Mouse (Mus musculus) heart, embryonic 16.5 days (tissue): ENCODE measurements around the gene Zg16. TPM values are rescaled to one million over a fixed set of nuclear protein-coding genes. Genes with fewer than 3 reads are reported as not detected.
"Not testable (repeated sequence)": the region's sequence is repeated elsewhere in the genome, so short reads cannot be mapped to it uniquely, and the experiment has no call there.

Experiments used
- ATAC-seq: fragments of 200-750 bp; cut with Nextera tagmentation; replicated peaks from 2 replicates; pipeline ENCODE4 v1.8.0; 2017; ENCODE audit warnings: moderate number of reproducible peaks; ENCODE audit not compliant: insufficient read depth, low FRiP score; ENCODE audit errors: extremely low read depth
- H3K27ac ChIP-seq: fragments of 300-500 bp; sonication (generic); 2 replicates; pipeline ENCODE4 v1.5.1; 2014; ENCODE audit warnings: mild to moderate bottlenecking, low read length, control low read depth, moderate library complexity
- H3K27me3 ChIP-seq: fragments of 300-500 bp; sonication (generic); 2 replicates; pipeline ENCODE4 v1.6.1; 2014; ENCODE audit warnings: low read length, mixed read lengths; ENCODE audit not compliant: control insufficient read depth, insufficient read depth
- H3K36me3 ChIP-seq: fragments of 300-500 bp; sonication (generic); 2 replicates; pipeline ENCODE4 v1.6.1; 2014; ENCODE audit not compliant: control insufficient read depth, insufficient read depth
- H3K4me1 ChIP-seq: fragments of 300-500 bp; sonication (generic); 2 replicates; pipeline ENCODE4 v1.6.1; 2014; ENCODE audit warnings: low read length, mixed read lengths; ENCODE audit not compliant: control insufficient read depth, insufficient read depth
- H3K4me2 ChIP-seq: fragments of 300-500 bp; sonication (generic); 2 replicates; pipeline ENCODE4 v1.6.1; 2014; ENCODE audit warnings: low read depth, mild to moderate bottlenecking, control low read depth, low read length
- H3K4me3 ChIP-seq: fragments of 300-500 bp; sonication (generic); 2 replicates; pipeline ENCODE4 v1.5.1; 2014; ENCODE audit warnings: mild to moderate bottlenecking, control low read depth, low read length
- H3K9ac ChIP-seq: fragments of 300-500 bp; sonication (generic); 2 replicates; pipeline ENCODE4 v1.6.1; 2014; ENCODE audit warnings: low read length, control low read depth
- H3K9me3 ChIP-seq: fragments of 300-500 bp; sonication (generic); replicated peaks from 2 replicates; pipeline ENCODE4 v1.6.1; 2016; ENCODE audit warnings: low read length; ENCODE audit not compliant: control insufficient read depth
- WGBS: fragments of 180-500 bp; shearing (Covaris S2); extraction: QIAGEN DNeasy Blood & Tissue Kit; methylation state at CpG from one replicate; pipeline ENCODE4 v1.1.7; 2014; 5-methylcytosine and 5-hydroxymethylcytosine counted together
- polyA plus RNA-seq: library from polyadenylated mRNA; unstranded; fragments of >200 nt; fragmentation: Nextera tagmentation; extraction: Ambion mirVana; gene quantifications from 2 replicates; pipeline ENCODE4 v1.2.1, GENCODE M21; 2015

Gene Zg16
- polyA plus RNA-seq, 1 experiment from 2014 or later = 18.3 TPM

DNA sequence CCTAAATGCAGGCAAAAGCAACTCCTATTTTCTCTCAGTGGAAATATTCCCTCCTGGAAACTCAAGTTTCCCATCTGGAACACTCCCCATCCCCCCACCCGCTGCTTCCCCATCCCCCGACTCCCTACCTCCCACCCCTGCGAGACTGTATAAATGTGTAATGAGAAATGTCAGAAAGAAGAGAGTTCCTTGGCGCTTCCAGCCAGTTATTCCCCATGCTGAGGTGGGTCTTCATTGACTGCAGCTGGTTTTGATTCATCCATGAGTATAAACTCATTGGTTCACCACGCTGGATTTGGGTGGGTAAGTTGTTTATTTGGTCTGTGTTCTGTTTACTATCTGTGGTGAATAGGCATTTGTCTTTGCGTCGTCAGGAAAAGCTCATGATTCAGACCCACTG, 9.3 kb upstream of the Zg16 start:
- no peaks in the 10 kb centered on the region for H3K27me3 ChIP-seq
- no peak for ATAC-seq
- 59% methylated on average over 7 of the region's 7 CpGs for WGBS

DNA sequence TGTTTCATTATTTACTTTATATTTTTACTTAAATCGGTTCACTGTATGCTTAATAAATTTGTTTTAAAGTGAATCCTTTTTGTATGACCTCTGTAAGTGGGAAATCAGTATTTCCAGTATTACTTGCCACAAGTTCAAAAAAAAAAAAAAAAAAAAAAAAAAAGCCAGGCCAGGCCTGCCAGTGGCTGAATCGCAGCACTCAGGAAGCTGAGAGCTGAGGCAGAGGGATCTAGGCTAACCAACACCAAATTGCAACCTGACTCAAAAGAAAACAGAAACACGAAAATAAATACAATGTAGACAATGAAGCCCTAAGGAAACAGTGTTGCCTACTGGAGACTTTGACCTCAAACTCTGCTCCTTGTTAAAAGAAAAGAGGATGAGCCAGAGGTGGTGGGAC, 6.8 kb upstream of the Zg16 start:
- no peaks in the 10 kb centered on the region for H3K36me3 ChIP-seq
- 70% methylated on average over 3 of the region's 3 CpGs for WGBS
- ATAC-seq = no peak
- no peak overlapping the region for H3K9ac ChIP-seq
- no peaks in the 10 kb centered on the region for H3K27me3 ChIP-seq
- H3K4me3 ChIP-seq = no peak overlapping the region
- H3K4me1 ChIP-seq = peaks cover 2% of the 10 kb centered on the region
- no peak overlapping the region for H3K4me2 ChIP-seq
- no peaks in the 10 kb centered on the region for H3K9me3 ChIP-seq
- H3K27ac ChIP-seq = no peak overlapping the region

More for the DNA sequence above, 9.3 kb upstream of the Zg16 start:
- Histone ChIP-seq H3K9ac (no peak overlapping the region), H3K27ac (no peak overlapping the region), H3K4me1 (no peaks in the 10 kb centered on the region; the same call in 1 of the 2 replicates), H3K9me3 (no peaks in the 10 kb centered on the region), H3K4me3 (no peak overlapping the region), H3K4me2 (no peak overlapping the region), H3K36me3 (no peaks in the 10 kb centered on the region)

DNA sequence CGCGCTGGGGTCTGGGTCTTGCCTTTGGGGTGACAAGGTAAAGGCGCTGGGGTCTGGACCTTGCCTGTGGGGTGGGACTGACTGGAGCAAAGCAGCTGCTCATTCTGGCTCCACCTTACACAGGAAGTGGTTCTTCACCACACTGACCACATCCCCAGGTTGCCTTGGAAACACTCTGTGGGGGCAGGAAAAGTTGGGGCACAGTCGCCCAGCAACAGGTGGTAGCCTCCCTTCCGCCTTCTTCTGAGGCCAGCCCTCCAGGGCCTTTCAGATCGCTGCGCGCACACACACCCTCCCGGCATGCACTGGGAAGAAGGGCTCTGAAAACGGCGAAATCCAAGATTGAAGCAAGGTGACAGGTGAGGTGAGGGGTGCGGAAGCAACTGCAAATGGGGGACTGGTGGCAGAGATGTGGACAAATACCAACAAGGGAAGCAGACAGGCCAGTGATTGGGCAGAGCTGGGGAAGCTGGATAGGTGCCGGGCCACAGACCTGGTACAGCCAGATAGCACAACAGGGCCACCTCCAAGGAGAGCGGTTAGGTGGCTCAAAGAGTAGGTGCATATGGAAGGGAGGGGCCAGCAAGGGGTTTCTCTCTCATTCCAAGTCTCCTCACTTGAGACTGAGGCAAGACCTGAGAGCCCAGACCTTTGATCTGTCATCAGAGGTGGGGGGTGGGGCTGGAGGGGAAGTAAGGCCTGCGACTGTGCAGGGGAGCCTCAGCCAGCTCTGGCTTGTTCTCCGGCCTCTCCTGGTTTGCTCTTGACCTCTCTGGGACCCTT, 4.2 kb upstream of the Zg16 start, which contains the start of gene AI467606:
Gene AI467606 (plus strand): TSS at position 246 of the 783 bp plus-strand sequence.
- Histone ChIP-seq H3K4me2 (peak within 1 kb of the TSS; percentile 47), H3K9ac (peak within 1 kb of the TSS; percentile 45), H3K4me1 (peaks cover 6% of the 10 kb centered on the region), H3K36me3 (no peaks in the 10 kb centered on the region), H3K9me3 (no peaks in the 10 kb centered on the region), H3K27ac (peak within 1 kb of the TSS; percentile 63; the same call in 1 of the 2 replicates), H3K27me3 (no peaks in the 10 kb centered on the region), H3K4me3 (peak within 1 kb of the TSS; percentile 36)
- WGBS = 59% methylated on average over 16 of the region's 16 CpGs
- ATAC-seq = peak; percentile 72

GRCm38 (mm10) chr7:127090154-127091113, 3.3 kb upstream of the Zg16 start:
- H3K27ac ChIP-seq = peak overlapping the region; percentile 63; the same call in 1 of the 2 replicates
- no peaks in the 10 kb centered on the region for H3K36me3 ChIP-seq
- H3K9me3 ChIP-seq = no peaks in the 10 kb centered on the region
- peak overlapping the region; percentile 24 for H3K4me3 ChIP-seq
- WGBS = 79% methylated on average over 20 of the region's 20 CpGs
- peak overlapping the region; percentile 43; the same call in 1 of the 2 replicates for H3K9ac ChIP-seq
- peak overlapping the region; percentile 23; the same call in 1 of the 2 replicates for H3K4me2 ChIP-seq
- H3K4me1 ChIP-seq = peaks cover 6% of the 10 kb centered on the region
- ATAC-seq = no peak
- no peaks in the 10 kb centered on the region for H3K27me3 ChIP-seq

GRCm38 (mm10) chr7:127088901-127089845, 2.0 kb upstream of the Zg16 start:
- peaks cover 6% of the 10 kb centered on the region for H3K4me1 ChIP-seq
- peak overlapping the region; percentile 33 for H3K4me3 ChIP-seq
- peak overlapping the region; percentile 65 for H3K9ac ChIP-seq
- H3K27me3 ChIP-seq = no peaks in the 10 kb centered on the region
- ATAC-seq = no peak
- peak overlapping the region; percentile 71 for H3K4me2 ChIP-seq
- no peaks in the 10 kb centered on the region for H3K9me3 ChIP-seq
- no peaks in the 10 kb centered on the region for H3K36me3 ChIP-seq
- H3K27ac ChIP-seq = peak overlapping the region; percentile 63
- 17% methylated on average over 27 of the region's 27 CpGs for WGBS

- no peaks in the 10 kb centered on the region for H3K36me3 ChIP-seq
- H3K4me2 ChIP-seq = no peak overlapping the region
- WGBS = 78% methylated on average over 3 of the region's 3 CpGs
- H3K4me1 ChIP-seq = peaks cover 6% of the 10 kb centered on the region
- no peak overlapping the region for H3K4me3 ChIP-seq
- H3K9me3 ChIP-seq = no peaks in the 10 kb centered on the region
- no peaks in the 10 kb centered on the region for H3K27me3 ChIP-seq
- ATAC-seq = no peak
- no peak overlapping the region for H3K9ac ChIP-seq
- no peak overlapping the region for H3K27ac ChIP-seq
These were observed 955 bp upstream of the Zg16 start for GRCm38 (mm10) chr7:127088083-127088482.

DNA sequence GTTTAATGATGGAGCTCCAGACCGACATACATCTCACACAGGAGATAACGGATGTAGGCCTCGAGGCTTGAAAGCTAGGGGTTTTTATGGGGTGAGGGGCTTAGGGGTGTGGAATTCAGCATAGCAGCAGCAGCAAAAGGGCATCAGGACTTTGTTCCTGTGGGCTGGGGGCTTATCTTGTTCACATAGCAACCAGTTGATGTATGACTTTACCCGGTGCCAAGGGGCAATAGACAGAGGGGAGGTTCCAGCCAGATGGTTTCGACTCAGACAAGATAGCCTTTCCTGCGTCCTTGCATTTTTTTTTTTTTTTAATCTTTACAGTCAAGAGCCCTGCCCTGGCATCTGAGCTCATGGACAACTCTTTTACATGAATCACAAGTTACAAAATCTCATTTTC, 1.4 kb downstream of the Zg16 start:
- 33% methylated on average over 6 of the region's 6 CpGs for WGBS
- H3K9me3 ChIP-seq, H3K27me3 ChIP-seq, H3K9ac ChIP-seq, H3K4me2 ChIP-seq, ATAC-seq, H3K36me3 ChIP-seq, H3K27ac ChIP-seq, H3K4me3 ChIP-seq, H3K4me1 ChIP-seq: not testable (repeated sequence)

- no peaks in the 10 kb centered on the region for H3K36me3 ChIP-seq
- WGBS = 87% methylated on average over 2 of the region's 2 CpGs
- no peak overlapping the region for H3K4me2 ChIP-seq
- no peak overlapping the region for H3K9ac ChIP-seq
- no peaks in the 10 kb centered on the region for H3K9me3 ChIP-seq
- peaks cover 6% of the 10 kb centered on the region for H3K4me1 ChIP-seq
- no peak for ATAC-seq
- no peak overlapping the region for H3K4me3 ChIP-seq
- H3K27me3 ChIP-seq = no peaks in the 10 kb centered on the region
- H3K27ac ChIP-seq = no peak overlapping the region
These were observed 2.3 kb downstream of the Zg16 start for GRCm38 (mm10) chr7:127084794-127085193.
